Mouse (Mus musculus) right cerebral cortex, postnatal 4 days (tissue): ENCODE measurements around the gene Dnajb5.
"Not testable (repeated sequence)": the region's sequence is repeated elsewhere in the genome, so short reads cannot be mapped to it uniquely, and the experiment has no call there.

Source experiments
- DNase-seq: peaks from one replicate; pipeline ENCODE4 v3.0.0-alpha.2; 2022

Dnajb5 gene

GRCm38 (mm10) chr4:42973868-42974267 is 24.3 kb downstream of the Dnajb5 start:
- DNase-seq, result no peak

GRCm38 (mm10) chr4:42978062-42978461 is 28.4 kb downstream of the Dnajb5 start:
- no peak for DNase-seq

DNA sequence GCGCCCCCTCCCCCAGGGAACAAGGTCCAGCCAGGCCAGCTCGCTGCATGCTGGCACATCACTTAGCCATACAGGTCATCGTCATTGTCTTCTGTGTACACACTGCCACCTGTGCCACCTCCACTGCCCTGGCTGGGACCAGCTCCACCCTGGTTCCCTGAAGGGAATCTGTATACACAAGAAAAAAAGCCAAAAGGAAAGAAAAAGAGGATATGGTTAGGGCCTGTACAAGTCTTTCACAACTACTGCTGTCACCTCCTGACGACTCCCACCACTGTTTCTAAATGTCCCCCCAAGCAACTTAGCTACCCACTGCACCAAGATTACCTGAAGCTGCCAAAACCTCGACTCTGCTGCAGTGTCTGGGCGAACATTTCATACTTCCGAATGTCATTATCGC is 30.9 kb downstream of the Dnajb5 start:
- DNase-seq, result not testable (repeated sequence)

GRCm38 (mm10) chr4:42988296-42988695 is 38.7 kb downstream of the Dnajb5 start:
- DNase-seq, result no peak

DNA sequence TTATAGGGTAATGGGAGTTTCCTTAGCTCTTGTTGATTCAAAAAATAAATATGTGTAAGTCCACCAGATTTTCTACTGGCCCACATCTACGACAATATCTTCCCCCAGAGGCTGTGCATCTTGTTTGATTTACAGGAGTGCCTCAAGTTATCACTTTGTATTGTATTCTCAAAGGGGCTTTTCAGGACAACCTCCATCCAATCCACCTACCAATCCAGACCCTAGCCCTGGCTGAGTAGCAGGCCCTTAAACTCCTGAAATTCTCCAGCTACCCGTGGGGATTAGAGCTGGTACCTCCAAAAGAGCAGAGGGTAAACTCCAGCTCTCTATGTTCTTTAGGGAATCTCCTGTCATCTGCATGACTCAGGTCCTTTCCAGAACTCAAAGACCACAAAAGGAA is 48.4 kb downstream of the Dnajb5 start:
- DNase-seq, result no peak

GRCm38 (mm10) chr4:42999451-43000140 is 50.0 kb downstream of the Dnajb5 start:
- DNase-seq, result peak; percentile 64

GRCm38 (mm10) chr4:43000141-43000986 is 50.8 kb downstream of the Dnajb5 start, which contains the start of gene Vcp:
TSS of gene Vcp (minus strand) at chr4:43000507.
- peak; percentile 98 for DNase-seq

DNA sequence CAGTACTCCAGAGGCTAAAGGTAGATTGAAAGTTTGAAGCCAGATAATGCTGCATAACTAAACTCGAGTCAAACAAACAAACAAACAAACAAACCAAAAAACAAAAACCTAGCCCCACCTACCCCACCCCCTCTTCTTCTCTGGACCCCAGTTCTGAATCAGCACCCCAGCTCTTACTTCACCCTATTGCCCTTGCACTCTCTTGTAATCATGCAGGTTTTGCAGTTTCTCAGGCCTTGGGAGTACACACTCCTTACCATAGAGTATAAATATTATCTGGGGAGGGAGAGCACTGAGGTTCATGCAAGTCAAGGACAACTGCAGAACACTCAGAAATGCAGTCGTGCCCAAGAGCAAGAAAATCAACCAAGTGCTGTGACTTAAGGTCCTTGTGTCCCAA is 51.7 kb downstream of the Dnajb5 start:
- DNase-seq, result no peak

- no peak for DNase-seq
These were observed 53.3 kb downstream of the Dnajb5 start for GRCm38 (mm10) chr4:43002756-43003439.

GRCm38 (mm10) chr4:43004951-43005350 is 55.3 kb downstream of the Dnajb5 start:
- no peak for DNase-seq

- no peak for DNase-seq
These were observed 56.2 kb downstream of the Dnajb5 start for GRCm38 (mm10) chr4:43005765-43006164.
